Mouse (Mus musculus): Measurements from ENCODE around the gene Ifnlr1. TPM values are rescaled to one million over a fixed set of nuclear protein-coding genes. Genes with fewer than 3 reads are reported as not detected.

Gene Ifnlr1
- polyA plus RNA-seq, 1 experiment from 2014 or later: 0.68 TPM

DNA sequence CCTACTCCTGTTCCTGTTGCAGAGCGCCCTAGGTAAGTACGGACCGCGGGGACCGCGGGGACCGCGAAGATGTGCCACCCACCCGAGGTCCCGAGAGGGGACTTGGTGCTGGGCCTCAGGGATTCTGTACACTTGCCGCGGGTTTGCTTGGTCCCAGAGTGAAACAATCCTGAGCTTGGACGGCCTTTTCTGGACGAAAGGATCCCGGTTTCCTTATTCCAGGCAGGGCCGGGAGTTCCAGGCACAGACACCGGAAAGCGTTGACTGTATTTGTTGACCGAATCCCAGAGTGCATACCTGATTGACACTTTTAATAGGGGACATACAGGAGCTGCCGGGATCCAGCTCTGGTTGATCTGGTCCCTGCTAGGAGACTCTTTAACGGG, 474 bp downstream of the Ifnlr1 start:
- peak overlapping the region; percentile 98 for H3K4me2 ChIP-seq
- no peaks in the 10 kb centered on the region for H3K9me3 ChIP-seq
- 2% methylated on average over 21 of the region's 21 CpGs for WGBS
- H3K27ac ChIP-seq (replicated peaks): no peak overlapping the region
- peaks cover 6% of the 10 kb centered on the region for H3K4me1 ChIP-seq
- H3K36me3 ChIP-seq: no peaks in the 10 kb centered on the region
- H3K4me3 ChIP-seq: peak overlapping the region; percentile 74
- no peak for ATAC-seq (ENCODE audit: extremely low read depth, insufficient number of reproducible peaks, low FRiP score, low TSS enrichment)
- H3K9ac ChIP-seq: peak overlapping the region; percentile 84
- H3K27me3 ChIP-seq (replicated peaks): peaks cover 67% of the 10 kb centered on the region

DNA sequence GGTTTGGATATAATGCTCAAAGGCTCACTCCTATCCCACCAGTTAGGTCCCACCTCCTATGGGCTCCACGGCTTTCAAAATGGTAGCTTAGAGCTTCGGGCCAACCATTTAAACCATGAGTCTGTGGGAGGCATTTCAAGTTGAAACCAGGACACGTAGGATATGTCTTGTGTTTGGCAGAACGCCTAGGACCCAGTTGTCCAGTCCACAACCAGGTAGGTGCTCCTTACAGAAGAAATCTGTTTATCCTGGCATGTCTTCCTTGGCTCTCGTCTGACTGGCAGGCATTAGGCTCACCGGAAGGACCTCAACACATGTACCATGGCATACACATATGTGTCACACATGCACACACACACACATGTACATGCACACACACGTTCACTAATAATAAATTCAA, 3.7 kb downstream of the Ifnlr1 start:
- no peak for ATAC-seq (ENCODE audit: extremely low read depth, insufficient number of reproducible peaks, low FRiP score, low TSS enrichment)
- Histone ChIP-seq H3K4me2 (no peak overlapping the region), H3K36me3 (no peaks in the 10 kb centered on the region), H3K27ac (replicated peaks) (no peak overlapping the region), H3K4me1 (peaks cover 3% of the 10 kb centered on the region; the same call in 1 of the 2 replicates), H3K27me3 (replicated peaks) (peaks cover 54% of the 10 kb centered on the region), H3K9ac (no peak overlapping the region), H3K4me3 (no peak overlapping the region), H3K9me3 (no peaks in the 10 kb centered on the region)
- 75% methylated on average over 7 of the region's 7 CpGs for WGBS

DNA sequence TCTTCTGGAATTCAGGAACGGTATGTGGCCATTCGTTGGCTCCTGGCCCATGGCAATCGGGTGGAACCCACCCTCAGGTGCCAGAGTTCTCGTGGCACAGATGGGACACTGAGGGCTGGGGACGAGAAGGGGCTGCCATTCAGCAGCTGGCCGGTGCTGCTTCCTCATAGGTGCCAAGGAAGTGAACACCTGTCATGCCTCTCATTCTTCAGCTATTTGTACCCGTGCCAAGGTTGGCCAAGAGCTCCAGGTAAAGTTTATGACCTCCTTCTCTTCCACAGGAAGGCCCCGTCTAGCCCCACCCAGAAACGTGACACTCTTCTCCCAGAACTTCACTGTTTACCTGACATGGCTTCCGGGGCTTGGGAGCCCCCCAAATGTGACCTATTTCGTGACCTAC, 4.2 kb downstream of the Ifnlr1 start:
- no peak overlapping the region for H3K27ac ChIP-seq (replicated peaks)
- ATAC-seq (ENCODE audit: extremely low read depth, insufficient number of reproducible peaks, low FRiP score, low TSS enrichment): no peak
- H3K9ac ChIP-seq: no peak overlapping the region
- WGBS: 69% methylated on average over 11 of the region's 11 CpGs
- no peaks in the 10 kb centered on the region for H3K9me3 ChIP-seq
- H3K27me3 ChIP-seq (replicated peaks): peaks cover 50% of the 10 kb centered on the region
- H3K4me2 ChIP-seq: no peak overlapping the region
- peaks cover 3% of the 10 kb centered on the region; the same call in 1 of the 2 replicates for H3K4me1 ChIP-seq
- no peak overlapping the region for H3K4me3 ChIP-seq
- H3K36me3 ChIP-seq: no peaks in the 10 kb centered on the region

DNA sequence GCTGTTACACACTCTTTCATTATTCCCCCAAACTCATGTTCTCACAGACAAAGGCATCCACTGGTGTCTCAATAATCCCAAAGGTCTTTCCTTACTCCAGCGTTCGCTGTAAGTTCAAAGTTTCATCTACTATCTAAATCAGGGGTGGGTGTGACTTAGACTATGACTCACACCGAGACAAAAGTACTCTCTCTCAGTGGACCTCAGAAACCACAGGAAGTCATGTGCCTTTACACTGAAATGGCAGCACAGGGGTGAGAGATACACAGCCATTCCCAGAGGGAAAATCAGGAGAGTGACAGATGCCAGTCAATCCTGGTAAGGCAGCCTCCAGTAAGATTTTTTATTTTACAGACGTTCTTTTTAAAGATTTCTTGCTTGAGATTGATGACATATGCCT, 6.8 kb downstream of the Ifnlr1 start:
- Histone ChIP-seq H3K4me2 (no peak overlapping the region), H3K27ac (replicated peaks) (no peak overlapping the region), H3K9me3 (no peaks in the 10 kb centered on the region), H3K36me3 (no peaks in the 10 kb centered on the region), H3K27me3 (replicated peaks) (peaks cover 25% of the 10 kb centered on the region), H3K9ac (no peak overlapping the region), H3K4me1 (no peaks in the 10 kb centered on the region), H3K4me3 (no peak overlapping the region)
- no peak for ATAC-seq (ENCODE audit: extremely low read depth, insufficient number of reproducible peaks, low FRiP score, low TSS enrichment)
- 54% methylated on average over 4 of the region's 4 CpGs for WGBS

DNA sequence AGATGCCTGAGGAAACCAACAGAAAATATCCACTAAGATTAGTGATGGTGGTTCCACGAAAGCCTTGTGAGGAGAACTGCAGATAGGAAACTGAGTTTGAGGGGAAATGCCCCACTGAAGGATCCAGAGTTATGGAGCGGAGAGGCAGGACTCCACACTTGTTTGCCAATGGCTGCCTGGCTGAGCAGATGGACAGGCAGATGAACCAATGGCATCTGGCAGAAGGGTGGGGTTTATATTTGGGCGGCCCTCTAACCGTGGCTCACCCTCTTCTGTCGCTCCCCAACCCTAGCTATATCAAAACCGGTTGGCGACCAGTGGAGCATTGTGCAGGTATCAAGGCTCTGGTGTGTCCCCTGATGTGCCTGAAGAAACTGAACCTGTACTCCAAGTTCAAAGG, 12.4 kb downstream of the Ifnlr1 start:
- H3K9ac ChIP-seq: no peak overlapping the region
- peak overlapping the region; percentile 51 for H3K4me2 ChIP-seq
- no peak for ATAC-seq (ENCODE audit: extremely low read depth, insufficient number of reproducible peaks, low FRiP score, low TSS enrichment)
- H3K4me3 ChIP-seq: peak overlapping the region; percentile 24; the same call in 1 of the 2 replicates
- peaks cover 10% of the 10 kb centered on the region for H3K27me3 ChIP-seq (replicated peaks)
- H3K36me3 ChIP-seq: no peaks in the 10 kb centered on the region
- H3K9me3 ChIP-seq: no peaks in the 10 kb centered on the region
- no peaks in the 10 kb centered on the region; the same call in 1 of the 2 replicates for H3K4me1 ChIP-seq
- no peak overlapping the region for H3K27ac ChIP-seq (replicated peaks)
- WGBS: 78% methylated on average over 7 of the region's 7 CpGs

DNA sequence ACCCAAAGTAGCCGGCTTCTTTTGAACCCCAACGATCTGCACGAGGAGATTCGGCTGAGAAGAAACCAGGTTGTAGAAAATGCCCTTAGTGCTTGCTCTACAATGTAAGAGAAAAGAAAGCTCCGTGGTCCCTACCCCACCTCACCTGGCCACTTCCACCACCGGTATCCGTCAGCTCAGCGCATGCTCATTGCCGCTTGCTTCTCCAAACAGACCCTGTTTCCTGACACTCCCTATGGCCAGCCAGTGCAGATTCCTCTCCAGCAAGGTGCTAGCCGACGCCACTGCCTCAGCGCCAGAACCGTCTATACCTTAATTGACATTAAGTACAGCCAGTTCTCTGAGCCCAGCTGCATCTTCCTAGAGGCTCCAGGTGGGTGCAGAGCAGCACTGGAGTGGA, 17.4 kb downstream of the Ifnlr1 start:
- H3K9me3 ChIP-seq: no peaks in the 10 kb centered on the region
- 65% methylated on average over 13 of the region's 13 CpGs for WGBS
- H3K4me2 ChIP-seq: no peak overlapping the region
- H3K9ac ChIP-seq: no peak overlapping the region
- no peak overlapping the region for H3K27ac ChIP-seq (replicated peaks)
- H3K27me3 ChIP-seq (replicated peaks): peaks cover 29% of the 10 kb centered on the region
- no peaks in the 10 kb centered on the region for H3K36me3 ChIP-seq
- H3K4me1 ChIP-seq: peaks cover 7% of the 10 kb centered on the region
- no peak overlapping the region for H3K4me3 ChIP-seq
- ATAC-seq (ENCODE audit: extremely low read depth, insufficient number of reproducible peaks, low FRiP score, low TSS enrichment): no peak

DNA sequence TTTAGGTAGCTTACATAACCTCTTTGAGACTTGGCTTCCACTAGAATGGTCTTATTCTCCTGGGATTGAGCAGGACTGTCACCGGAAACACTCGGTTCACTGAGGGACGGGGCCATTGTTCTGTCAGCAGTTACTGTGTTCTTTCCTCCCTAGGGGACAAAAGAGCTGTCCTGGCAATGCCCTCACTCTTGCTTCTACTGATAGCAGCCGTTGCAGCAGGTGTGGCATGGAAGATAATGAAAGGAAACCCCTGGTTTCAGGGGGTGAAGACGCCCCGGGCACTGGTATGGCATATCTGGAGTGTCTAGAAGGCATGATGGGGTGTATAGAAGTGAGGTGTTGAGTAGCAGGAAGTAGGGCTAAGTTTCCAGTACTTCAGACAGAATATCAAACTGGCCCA, 17.9 kb downstream of the Ifnlr1 start:
- no peak overlapping the region for H3K9ac ChIP-seq
- 40% methylated on average over 6 of the region's 6 CpGs for WGBS
- no peak overlapping the region for H3K4me2 ChIP-seq
- peaks cover 7% of the 10 kb centered on the region for H3K4me1 ChIP-seq
- no peak overlapping the region for H3K27ac ChIP-seq (replicated peaks)
- no peaks in the 10 kb centered on the region for H3K36me3 ChIP-seq
- no peak overlapping the region for H3K4me3 ChIP-seq
- peaks cover 31% of the 10 kb centered on the region for H3K27me3 ChIP-seq (replicated peaks)
- ATAC-seq (ENCODE audit: extremely low read depth, insufficient number of reproducible peaks, low FRiP score, low TSS enrichment): no peak
- H3K9me3 ChIP-seq: no peaks in the 10 kb centered on the region

DNA sequence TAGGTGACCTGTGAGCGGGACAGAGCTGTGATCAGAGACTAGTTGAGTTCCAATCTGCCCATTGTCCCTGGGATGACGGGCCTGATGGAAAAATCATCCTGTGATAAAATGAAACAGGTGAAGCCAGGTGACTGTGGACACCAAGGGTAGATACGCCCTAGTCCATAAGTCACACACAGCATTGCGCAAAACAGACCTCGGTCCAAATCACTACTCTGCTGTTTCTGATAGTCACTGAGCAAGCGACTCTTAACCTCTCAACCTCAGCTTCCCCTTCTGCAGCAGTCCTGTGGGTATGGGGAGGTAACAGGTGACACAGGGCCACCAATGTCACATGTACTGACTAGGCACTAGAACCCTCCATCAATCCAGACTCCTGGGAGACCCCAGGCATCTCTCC, 20.0 kb downstream of the Ifnlr1 start:
- WGBS: 79% methylated on average over 6 of the region's 6 CpGs
- no peak overlapping the region for H3K27ac ChIP-seq (replicated peaks)
- no peak overlapping the region for H3K9ac ChIP-seq
- H3K4me2 ChIP-seq: no peak overlapping the region
- no peak overlapping the region for H3K4me3 ChIP-seq
- peaks cover 31% of the 10 kb centered on the region for H3K27me3 ChIP-seq (replicated peaks)
- H3K9me3 ChIP-seq: no peaks in the 10 kb centered on the region
- peaks cover 7% of the 10 kb centered on the region; the same call in 1 of the 2 replicates for H3K4me1 ChIP-seq
- no peak for ATAC-seq (ENCODE audit: extremely low read depth, insufficient number of reproducible peaks, low FRiP score, low TSS enrichment)
- H3K36me3 ChIP-seq: no peaks in the 10 kb centered on the region

DNA sequence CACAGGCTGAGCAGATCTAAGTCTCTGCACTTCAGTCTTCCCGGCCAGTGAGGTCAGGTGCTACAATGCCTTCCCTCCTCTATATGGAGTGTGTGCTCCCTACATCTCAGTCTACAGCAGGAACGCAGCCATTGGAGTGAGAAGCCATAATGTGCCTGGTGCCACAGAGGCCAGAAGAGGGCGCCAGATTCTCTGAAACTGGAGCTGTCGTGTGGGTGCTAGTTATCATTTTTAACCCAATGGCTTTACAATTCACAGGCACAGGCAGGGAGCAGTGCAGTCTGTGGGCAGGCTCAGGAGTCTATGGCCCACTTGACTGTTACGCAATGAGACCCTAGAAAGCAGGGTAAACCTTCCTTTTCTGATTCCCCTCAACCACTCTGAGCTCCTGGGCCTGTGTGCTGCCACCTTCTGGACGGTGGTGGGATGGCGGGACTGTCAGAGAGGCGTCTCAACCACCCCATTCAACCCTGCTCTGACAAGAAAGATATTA, 23.0 kb downstream of the Ifnlr1 start:
- Histone ChIP-seq H3K27me3 (replicated peaks) (peaks cover 20% of the 10 kb centered on the region), H3K9me3 (0 out of 2 replicates have a peak, but pooled peaks cover 2% of the 10 kb centered on the region), H3K4me1 (peaks cover 3% of the 10 kb centered on the region; the same call in 1 of the 2 replicates), H3K9ac (no peak overlapping the region), H3K27ac (replicated peaks) (no peak overlapping the region), H3K4me2 (peak overlapping the region; percentile 59), H3K36me3 (no peaks in the 10 kb centered on the region), H3K4me3 (peak overlapping the region; percentile 34)
- WGBS: 13% methylated on average over 8 of the region's 8 CpGs
- ATAC-seq (ENCODE audit: extremely low read depth, insufficient number of reproducible peaks, low FRiP score, low TSS enrichment): no peak

DNA sequence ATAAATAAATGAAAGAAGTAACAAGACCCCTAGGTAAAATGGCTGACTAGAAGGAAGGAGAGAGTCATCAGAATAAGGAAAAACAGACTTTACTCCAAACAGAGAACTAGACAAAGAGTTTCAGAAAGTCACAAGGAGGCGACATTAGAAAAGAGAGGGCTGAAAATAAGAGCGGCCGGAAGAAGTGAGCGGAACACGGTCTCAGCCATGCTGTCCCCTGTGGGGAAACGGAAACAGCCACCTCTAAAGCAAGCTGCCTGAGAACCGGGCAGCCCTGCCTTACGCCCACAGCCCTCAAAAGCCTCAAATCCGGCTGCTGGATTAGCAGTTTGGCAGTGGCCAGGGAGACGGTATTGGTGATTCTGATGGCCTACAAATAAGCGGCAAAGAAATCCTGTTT, 23.5 kb downstream of the Ifnlr1 start:
- Histone ChIP-seq H3K27ac (replicated peaks) (no peak overlapping the region), H3K4me1 (no peaks in the 10 kb centered on the region), H3K4me2 (no peak overlapping the region), H3K4me3 (no peak overlapping the region), H3K9me3 (0 out of 2 replicates have a peak, but pooled peaks cover 6% of the 10 kb centered on the region), H3K9ac (no peak overlapping the region), H3K36me3 (no peaks in the 10 kb centered on the region), H3K27me3 (replicated peaks) (peaks cover 20% of the 10 kb centered on the region)
- ATAC-seq (ENCODE audit: extremely low read depth, insufficient number of reproducible peaks, low FRiP score, low TSS enrichment): no peak
- 64% methylated on average over 11 of the region's 11 CpGs for WGBS

DNA sequence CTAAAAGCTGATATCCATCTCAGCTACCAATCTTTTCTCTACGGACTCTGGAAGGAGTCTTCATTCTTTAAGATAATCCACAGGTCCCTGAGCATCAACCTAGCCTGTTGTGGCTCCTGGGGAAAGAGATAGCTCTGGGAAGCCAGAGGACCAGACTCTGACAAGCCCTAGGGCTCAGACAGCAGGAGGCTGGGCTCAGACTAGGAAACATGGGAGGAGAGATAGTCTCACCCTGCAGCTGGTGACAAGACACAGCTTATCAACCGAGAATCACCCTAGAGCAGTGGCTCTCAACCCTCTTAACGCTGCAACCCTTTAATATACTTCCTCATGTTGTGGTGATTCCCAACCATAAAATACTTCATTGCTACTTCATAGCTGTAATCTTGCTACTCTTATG, 24.3 kb downstream of the Ifnlr1 start:
- Histone ChIP-seq H3K27me3 (replicated peaks) (peaks cover 16% of the 10 kb centered on the region), H3K9me3 (0 out of 2 replicates have a peak, but pooled peaks cover 6% of the 10 kb centered on the region), H3K4me2 (no peak overlapping the region), H3K4me1 (no peaks in the 10 kb centered on the region), H3K27ac (replicated peaks) (no peak overlapping the region), H3K9ac (no peak overlapping the region), H3K36me3 (no peaks in the 10 kb centered on the region), H3K4me3 (no peak overlapping the region)
- no peak for ATAC-seq (ENCODE audit: extremely low read depth, insufficient number of reproducible peaks, low FRiP score, low TSS enrichment)
- 36% methylated on average over 3 of the region's 3 CpGs for WGBS

DNA sequence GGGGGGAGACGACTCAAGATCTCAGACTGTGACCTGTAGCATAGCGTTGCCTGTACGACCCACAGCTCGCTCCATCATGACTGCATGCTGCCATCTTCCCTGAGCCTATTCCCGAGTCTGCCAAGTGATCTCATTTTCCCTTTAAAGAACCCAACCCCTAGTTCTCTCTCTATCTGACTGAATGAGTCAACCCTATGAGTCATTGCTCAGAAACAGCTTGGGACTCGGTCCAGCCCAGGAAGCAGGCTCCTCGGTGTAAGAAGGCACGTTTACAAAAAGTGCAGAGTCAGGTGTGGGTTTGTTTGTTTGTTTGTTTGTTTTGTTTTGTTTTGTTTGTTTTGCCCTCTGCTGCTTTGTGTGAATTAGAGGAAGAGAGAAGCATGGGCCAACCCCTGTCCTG, 28.7 kb downstream of the Ifnlr1 start:
- Histone ChIP-seq H3K9ac (no peak overlapping the region), H3K4me2 (no peak overlapping the region), H3K4me3 (no peak overlapping the region), H3K36me3 (no peaks in the 10 kb centered on the region), H3K27ac (replicated peaks) (no peak overlapping the region), H3K27me3 (replicated peaks) (no peaks in the 10 kb centered on the region), H3K4me1 (no peaks in the 10 kb centered on the region), H3K9me3 (0 out of 2 replicates have a peak, but pooled peaks cover 6% of the 10 kb centered on the region)
- ATAC-seq (ENCODE audit: extremely low read depth, insufficient number of reproducible peaks, low FRiP score, low TSS enrichment): no peak
- 74% methylated on average over 8 of the region's 8 CpGs for WGBS
